Mouse (Mus musculus): ENCODE measurements at regions not wholly inside any gene's neighbourhood (a gene's known extent, or its start where the extent isn't known, plus 50 kb on each side); places are given as distances from the start of the nearest gene placed in this dataset.

GRCm38 (mm10) chr5:106557733-106558132, 51.2 kb upstream of the Gm17304 start:
- 62% methylated on average over 11 of the region's 11 CpGs for WGBS
- no peak for DNase-seq (ENCODE audit: low spot score)
- no peak overlapping the region for H3K4me3 ChIP-seq
- peaks cover 65% of the 10 kb centered on the region for H3K27me3 ChIP-seq (ENCODE audit: insufficient read depth, poor library complexity, severe bottlenecking)
- H3K4me1 ChIP-seq (replicated peaks) = peaks cover 28% of the 10 kb centered on the region
- H3K27ac ChIP-seq = no peak overlapping the region
- no peaks in the 10 kb centered on the region for H3K9me3 ChIP-seq
- no peaks in the 10 kb centered on the region for H3K36me3 ChIP-seq

GRCm38 (mm10) chr5:106539286-106539685, 69.6 kb upstream of the Gm17304 start:
- Histone ChIP-seq H3K27ac (no peak overlapping the region), H3K4me3 (no peak overlapping the region), H3K4me1 (replicated peaks) (peaks cover 14% of the 10 kb centered on the region), H3K36me3 (no peaks in the 10 kb centered on the region), H3K27me3 (ENCODE audit: insufficient read depth, poor library complexity, severe bottlenecking) (0 out of 2 replicates have a peak, but pooled peaks cover 3% of the 10 kb centered on the region), H3K9me3 (no peaks in the 10 kb centered on the region)
- 86% methylated on average over 6 of the region's 6 CpGs for WGBS
- no peak for DNase-seq (ENCODE audit: low spot score)

- no peak overlapping the region for H3K27ac ChIP-seq
- peaks cover 14% of the 10 kb centered on the region for H3K4me1 ChIP-seq (replicated peaks)
- H3K4me3 ChIP-seq = no peak overlapping the region
- no peaks in the 10 kb centered on the region for H3K9me3 ChIP-seq
- 33% methylated on average over 6 of the region's 6 CpGs for WGBS
- no peaks in the 10 kb centered on the region for H3K36me3 ChIP-seq
- H3K27me3 ChIP-seq (ENCODE audit: insufficient read depth, poor library complexity, severe bottlenecking) = 0 out of 2 replicates have a peak, but pooled peaks cover 3% of the 10 kb centered on the region
- no peak for DNase-seq (ENCODE audit: low spot score)
These were observed 71.7 kb upstream of the Gm17304 start for GRCm38 (mm10) chr5:106537153-106537552.

- 0 out of 2 replicates have a peak, but pooled peaks cover 3% of the 10 kb centered on the region for H3K27me3 ChIP-seq (ENCODE audit: insufficient read depth, poor library complexity, severe bottlenecking)
- no peak overlapping the region for H3K4me3 ChIP-seq
- no peaks in the 10 kb centered on the region for H3K36me3 ChIP-seq
- DNase-seq (ENCODE audit: low spot score) = no peak
- H3K27ac ChIP-seq = no peak overlapping the region
- no peaks in the 10 kb centered on the region for H3K9me3 ChIP-seq
- 91% methylated on average over 5 of the region's 5 CpGs for WGBS
- peaks cover 14% of the 10 kb centered on the region for H3K4me1 ChIP-seq (replicated peaks)
These were observed 72.8 kb upstream of the Gm17304 start for GRCm38 (mm10) chr5:106536068-106536467.

- 90% methylated on average over 8 of the region's 8 CpGs for WGBS
- H3K9me3 ChIP-seq = no peaks in the 10 kb centered on the region
- H3K27me3 ChIP-seq (ENCODE audit: insufficient read depth, poor library complexity, severe bottlenecking) = no peaks in the 10 kb centered on the region
- no peaks in the 10 kb centered on the region for H3K36me3 ChIP-seq
- DNase-seq (ENCODE audit: low spot score) = no peak
- no peak overlapping the region for H3K4me3 ChIP-seq
- H3K27ac ChIP-seq = no peak overlapping the region
- H3K4me1 ChIP-seq (replicated peaks) = peaks cover 12% of the 10 kb centered on the region; the same call in 1 of the 2 replicates
These were observed 70.8 kb upstream of the Barhl2 start for GRCm38 (mm10) chr5:106528811-106529210.

GRCm38 (mm10) chr5:106527364-106527985, 69.5 kb upstream of the Barhl2 start:
- Histone ChIP-seq H3K36me3 (no peaks in the 10 kb centered on the region), H3K27me3 (ENCODE audit: insufficient read depth, poor library complexity, severe bottlenecking) (no peaks in the 10 kb centered on the region), H3K27ac (no peak overlapping the region), H3K9me3 (no peaks in the 10 kb centered on the region), H3K4me3 (no peak overlapping the region), H3K4me1 (replicated peaks) (peaks cover 12% of the 10 kb centered on the region; the same call in 1 of the 2 replicates)
- 59% methylated on average over 14 of the region's 14 CpGs for WGBS
- peak; percentile 18 for DNase-seq (ENCODE audit: low spot score)

GRCm38 (mm10) chr5:106512423-106513089, 54.6 kb upstream of the Barhl2 start:
- DNase-seq (ENCODE audit: low spot score) = no peak
- H3K27me3 ChIP-seq (ENCODE audit: insufficient read depth, poor library complexity, severe bottlenecking) = peaks cover 2% of the 10 kb centered on the region; the same call in 1 of the 2 replicates
- no peaks in the 10 kb centered on the region for H3K36me3 ChIP-seq
- H3K4me1 ChIP-seq (replicated peaks) = peaks cover under 1% of the 10 kb centered on the region; the same call in 1 of the 2 replicates
- WGBS = 89% methylated on average over 7 of the region's 7 CpGs
- no peak overlapping the region for H3K27ac ChIP-seq
- H3K9me3 ChIP-seq = no peaks in the 10 kb centered on the region
- no peak overlapping the region for H3K4me3 ChIP-seq

GRCm38 (mm10) chr5:106507901-106508300, 49.9 kb upstream of the Barhl2 start:
- no peak for DNase-seq (ENCODE audit: low spot score)
- H3K4me1 ChIP-seq (replicated peaks) = peaks cover 6% of the 10 kb centered on the region
- no peaks in the 10 kb centered on the region for H3K9me3 ChIP-seq
- WGBS = 81% methylated on average over 5 of the region's 5 CpGs
- no peak overlapping the region for H3K27ac ChIP-seq
- no peak overlapping the region for H3K4me3 ChIP-seq
- H3K36me3 ChIP-seq = no peaks in the 10 kb centered on the region
- H3K27me3 ChIP-seq (ENCODE audit: insufficient read depth, poor library complexity, severe bottlenecking) = peaks cover 2% of the 10 kb centered on the region; the same call in 1 of the 2 replicates
